Mouse (Mus musculus) kidney, adult 2 months (tissue): Measurements from ENCODE around the gene Tex52. TPM values are rescaled to one million over a fixed set of nuclear protein-coding genes. Genes with fewer than 3 reads are reported as not detected.

Experiments
- DNase-seq: peaks from one replicate; pipeline ENCODE4 v3.0.0; 2021
- H3K27ac ChIP-seq: fragments of 200-500 bp; 2 replicates; pipeline ENCODE4 v1.5.1; 2012; ENCODE audit warnings: low read depth, low read length, control low read depth, inconsistent platforms; ENCODE audit not compliant: insufficient read depth
- H3K27me3 ChIP-seq: fragments of 200-500 bp; replicated peaks from 2 replicates; pipeline ENCODE4 v1.6.1; 2012; ENCODE audit warnings: mild to moderate bottlenecking, moderate library complexity, low read length, inconsistent platforms; ENCODE audit not compliant: control insufficient read depth, insufficient read depth
- H3K36me3 ChIP-seq: fragments of 200-500 bp; 2 replicates; pipeline ENCODE4 v1.6.1; 2012; ENCODE audit warnings: mild to moderate bottlenecking, moderate library complexity, low read length, inconsistent platforms; ENCODE audit not compliant: control insufficient read depth, insufficient read depth
- H3K4me1 ChIP-seq: fragments of 200-500 bp; 2 replicates; pipeline ENCODE4 v1.6.1; 2011; ENCODE audit warnings: low read length; ENCODE audit not compliant: control insufficient read depth, insufficient read depth
- H3K4me3 ChIP-seq: fragments of 200-500 bp; 2 replicates; pipeline ENCODE4 v1.5.1; 2011; ENCODE audit warnings: mild to moderate bottlenecking, low read depth, low read length, control low read depth; ENCODE audit not compliant: insufficient read depth
- CTCF ChIP-seq: fragments of 200-500 bp; conservative IDR thresholded peaks from 2 replicates; pipeline ENCODE4 v1.5.1; 2011; ENCODE audit warnings: low read depth, mild to moderate bottlenecking, control low read depth, low read length, moderate library complexity, mixed read lengths; ENCODE audit not compliant: insufficient read depth, insufficient read length
- POLR2A ChIP-seq: fragments of 200-500 bp; IDR thresholded peaks from one replicate; pipeline ENCODE4 v1.6.1; 2011; ENCODE audit warnings: low read depth, low read length, control low read depth
- WGBS: fragments of 180-500 bp; shearing (Covaris S2); methylation state at CpG from one replicate; pipeline ENCODE4 v1.1.7; 2018; 5-methylcytosine and 5-hydroxymethylcytosine counted together
- polyA plus RNA-seq: library from polyadenylated mRNA; depleted of rRNA; stranded (reverse); fragments of >200 nt; gene quantifications from 2 replicates; pipeline ENCODE4 v1.2.3, GENCODE M21; 2012; rRNA removed

The Tex52 gene
- not detected in 2 replicates for polyA plus RNA-seq

DNA sequence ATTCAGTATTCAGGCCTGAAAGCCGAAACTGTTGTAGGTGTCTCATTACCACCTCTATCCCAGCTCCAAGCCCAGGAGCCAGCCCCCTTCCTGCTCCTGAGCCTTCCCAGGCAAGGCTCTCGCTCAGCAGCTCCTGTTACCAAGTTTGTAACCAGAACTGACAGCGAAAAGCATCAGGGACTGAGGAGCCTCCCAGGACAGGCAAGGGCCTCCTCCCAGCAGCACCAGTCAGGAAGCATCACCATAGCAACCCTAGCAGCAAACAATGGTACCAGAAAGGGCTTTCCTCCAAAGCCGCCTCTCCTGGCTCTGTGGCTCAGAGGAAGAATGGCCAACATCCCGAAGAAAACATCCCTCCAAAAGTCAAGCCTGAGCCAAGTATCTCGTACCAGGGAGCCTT is at the start of gene Tex52, which contains the start of gene Gm44596:
Tex52 (plus strand) TSS at position 265 of the 400 bp plus-strand sequence.
Gm44596 (plus strand) TSS at position 312 of the 400 bp plus-strand sequence.
- H3K27me3 ChIP-seq: no peaks in the 10 kb centered on the region
- no peak for TF ChIP-seq CTCF
- TF ChIP-seq POLR2A: no peak
- H3K4me1 ChIP-seq: no peaks in the 10 kb centered on the region
- no peaks in the 10 kb centered on the region for H3K36me3 ChIP-seq
- WGBS: 58% methylated on average over 6 of the region's 6 CpGs
- peak; percentile 64 for DNase-seq
- no peak within 1 kb of the TSS for H3K27ac ChIP-seq
- H3K4me3 ChIP-seq: no peak within 1 kb of the TSS

DNA sequence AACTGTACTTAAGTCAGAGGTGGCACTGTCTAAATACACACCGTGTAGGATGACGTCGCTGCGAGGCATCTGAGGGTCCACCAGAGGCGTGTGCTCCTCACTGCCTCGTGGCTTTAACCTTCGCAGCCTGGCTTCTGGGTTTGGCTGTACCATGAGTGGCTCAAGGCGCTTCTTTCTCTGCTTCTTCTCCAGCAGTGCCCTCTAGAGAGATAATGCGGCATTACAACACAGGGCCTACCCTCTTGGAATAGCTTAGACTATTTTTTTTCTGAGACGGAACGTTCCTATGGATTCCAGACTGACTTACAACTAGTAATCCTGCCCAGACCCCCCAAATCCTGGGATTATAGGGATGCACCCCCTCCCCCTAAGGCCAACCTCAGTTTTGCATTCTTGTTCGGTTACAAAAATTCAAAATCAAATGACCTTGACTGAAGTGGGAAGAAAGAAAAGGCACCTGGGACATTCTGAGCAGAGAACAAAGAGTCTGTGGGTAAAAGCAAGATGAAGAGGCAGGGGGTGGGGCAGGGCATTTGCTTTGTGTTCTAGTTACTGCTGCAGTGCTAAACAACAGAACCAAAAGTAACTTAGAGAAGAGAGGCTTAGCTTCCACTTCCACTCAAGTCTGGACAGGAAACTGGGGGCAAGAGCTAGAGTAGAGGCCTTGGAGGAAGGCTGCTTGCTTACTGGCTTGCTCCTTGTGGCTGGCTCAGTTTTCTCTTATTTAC is 40.7 kb upstream of the Tex52 start:
- Histone ChIP-seq H3K27ac (no peak overlapping the region), H3K4me1 (peaks cover 9% of the 10 kb centered on the region), H3K27me3 (no peaks in the 10 kb centered on the region), H3K4me3 (no peak overlapping the region), H3K36me3 (no peaks in the 10 kb centered on the region)
- 28% methylated on average over 12 of the region's 12 CpGs for WGBS
- peak; percentile 64 for DNase-seq
- TF ChIP-seq POLR2A: no peak
- peak; percentile 67 for TF ChIP-seq CTCF

GRCm38 (mm10) chr6:128337467-128337866 is 37.8 kb upstream of the Tex52 start:
- 35% methylated on average over 7 of the region's 7 CpGs for WGBS

GRCm38 (mm10) chr6:128338876-128339275 is 36.4 kb upstream of the Tex52 start:
- H3K36me3 ChIP-seq: no peaks in the 10 kb centered on the region
- no peaks in the 10 kb centered on the region for H3K27me3 ChIP-seq
- TF ChIP-seq POLR2A: no peak
- no peak for TF ChIP-seq CTCF
- H3K4me1 ChIP-seq: peaks cover 15% of the 10 kb centered on the region
- WGBS: 32% methylated on average over 5 of the region's 5 CpGs
- no peak for DNase-seq
- H3K27ac ChIP-seq: no peak overlapping the region
- H3K4me3 ChIP-seq: no peak overlapping the region

More at GRCm38 (mm10) chr6:128337467-128337866, 37.8 kb upstream of the Tex52 start:
- no peak overlapping the region for H3K4me3 ChIP-seq
- no peak for TF ChIP-seq POLR2A
- TF ChIP-seq CTCF: no peak
- no peaks in the 10 kb centered on the region for H3K27me3 ChIP-seq
- DNase-seq: peak; percentile 71
- no peaks in the 10 kb centered on the region for H3K36me3 ChIP-seq
- H3K4me1 ChIP-seq: peaks cover 15% of the 10 kb centered on the region
- peak overlapping the region; percentile 70 for H3K27ac ChIP-seq

DNA sequence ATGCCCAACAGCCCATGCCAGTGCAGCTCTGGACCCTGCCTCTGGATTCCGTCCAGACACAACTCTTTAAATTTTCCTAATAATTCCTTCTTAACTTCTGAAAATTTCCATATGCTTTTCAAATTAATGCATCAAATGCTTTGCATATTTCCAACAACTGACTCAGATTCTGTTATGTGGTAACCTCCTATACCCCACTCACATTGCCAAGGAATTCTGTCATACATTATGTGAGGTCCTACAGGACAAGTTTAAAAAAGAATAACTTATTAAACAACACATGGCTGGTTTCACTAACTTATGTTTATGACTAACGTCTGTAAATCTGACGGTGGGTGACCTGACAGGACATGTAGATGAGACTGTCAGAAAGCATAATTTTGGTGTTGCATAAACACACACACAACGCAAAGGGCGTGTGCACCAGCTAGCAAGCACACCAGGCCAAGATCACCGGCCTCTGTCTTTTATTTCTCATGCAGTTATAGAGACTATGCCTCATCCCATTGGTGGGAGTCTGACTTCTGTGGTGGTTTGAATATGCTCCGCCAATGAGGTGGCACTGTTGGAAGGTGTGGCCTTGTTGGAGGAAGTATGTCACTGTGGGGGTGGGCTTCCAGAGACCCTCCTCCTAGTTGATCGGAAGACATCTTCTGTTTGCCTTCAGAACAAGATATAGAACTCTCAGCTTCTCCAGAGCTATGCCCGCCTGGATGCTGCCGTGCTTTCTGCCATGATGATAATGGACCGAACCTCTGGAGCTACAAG is 33.1 kb upstream of the Tex52 start:
- no peak overlapping the region for H3K4me3 ChIP-seq
- H3K36me3 ChIP-seq: no peaks in the 10 kb centered on the region
- H3K27me3 ChIP-seq: no peaks in the 10 kb centered on the region
- 72% methylated on average over 11 of the region's 11 CpGs for WGBS
- no peak overlapping the region for H3K27ac ChIP-seq
- H3K4me1 ChIP-seq: peaks cover 12% of the 10 kb centered on the region
- TF ChIP-seq POLR2A (no peak), CTCF (no peak)
- no peak for DNase-seq

GRCm38 (mm10) chr6:128345623-128346022 is 29.6 kb upstream of the Tex52 start:
- Histone ChIP-seq H3K4me1 (peaks cover 8% of the 10 kb centered on the region), H3K36me3 (no peaks in the 10 kb centered on the region; the same call in 1 of the 2 replicates), H3K4me3 (no peak overlapping the region), H3K27me3 (no peaks in the 10 kb centered on the region), H3K27ac (no peak overlapping the region)
- DNase-seq: no peak
- no peak for TF ChIP-seq CTCF
- TF ChIP-seq POLR2A: no peak
- 72% methylated on average over 10 of the region's 10 CpGs for WGBS

DNA sequence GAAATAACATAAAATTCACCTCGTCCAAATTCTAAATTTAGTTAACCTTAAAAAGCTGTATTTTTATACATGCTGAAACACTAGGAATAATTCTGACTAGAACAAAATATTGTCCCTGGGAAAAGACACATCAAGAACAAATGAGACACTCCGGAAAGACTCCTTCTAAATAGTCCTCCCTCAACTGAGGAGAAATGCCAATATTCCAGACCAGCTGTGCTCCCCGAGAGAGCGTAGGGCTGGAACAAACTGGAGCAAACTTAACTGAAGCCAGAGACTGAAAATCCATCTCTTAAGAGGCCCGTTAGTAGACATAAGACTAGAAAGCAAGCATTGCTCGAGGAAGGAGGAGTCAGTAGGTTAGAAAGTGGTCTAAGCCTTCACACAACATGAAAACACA is 28.5 kb upstream of the Tex52 start:
- no peaks in the 10 kb centered on the region; the same call in 1 of the 2 replicates for H3K36me3 ChIP-seq
- no peak for DNase-seq
- H3K27me3 ChIP-seq: no peaks in the 10 kb centered on the region
- 56% methylated on average over 6 of the region's 6 CpGs for WGBS
- H3K4me3 ChIP-seq: no peak overlapping the region
- H3K4me1 ChIP-seq: peaks cover 5% of the 10 kb centered on the region
- TF ChIP-seq POLR2A: no peak
- TF ChIP-seq CTCF: no peak
- H3K27ac ChIP-seq: no peak overlapping the region
